Mouse (Mus musculus): ENCODE results near the gene Ncoa7.
"Not testable (repeated sequence)": the region's sequence is repeated elsewhere in the genome, so short reads cannot be mapped to it uniquely, and the experiment has no call there.

Gene Ncoa7

DNA sequence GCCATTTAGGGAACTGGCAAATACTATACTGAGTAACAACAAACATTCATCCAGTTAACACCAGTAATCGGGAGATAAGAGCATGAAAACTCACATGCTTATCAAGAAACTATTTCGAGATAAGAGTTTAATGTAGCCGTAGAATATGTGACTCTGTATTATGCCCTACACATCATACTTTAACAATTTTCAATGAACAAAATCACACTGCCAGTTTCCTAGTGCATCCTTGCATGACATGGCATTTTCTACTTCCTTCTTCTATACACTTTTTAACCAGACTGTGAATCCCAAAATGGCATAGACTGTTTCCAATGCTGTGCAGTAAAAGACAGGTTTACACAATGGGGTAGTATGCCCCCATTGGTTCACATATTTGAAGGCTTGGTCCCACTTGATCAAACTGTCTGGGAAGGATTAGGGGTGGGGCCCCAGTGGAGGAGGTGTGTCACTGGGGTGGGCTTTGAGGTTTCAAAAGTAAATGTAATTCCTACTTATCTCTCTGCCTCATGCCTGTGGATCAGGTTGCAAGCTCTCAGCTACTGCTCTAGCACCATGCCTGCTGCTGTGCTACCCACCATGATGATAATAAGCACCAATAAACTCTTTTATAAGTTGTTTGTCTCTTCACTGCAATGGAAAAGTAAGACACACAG lies 15.3 kb downstream of the Ncoa7 start:
- no peak for DNase-seq (ENCODE audit: low spot score in 2 of 2)

DNA sequence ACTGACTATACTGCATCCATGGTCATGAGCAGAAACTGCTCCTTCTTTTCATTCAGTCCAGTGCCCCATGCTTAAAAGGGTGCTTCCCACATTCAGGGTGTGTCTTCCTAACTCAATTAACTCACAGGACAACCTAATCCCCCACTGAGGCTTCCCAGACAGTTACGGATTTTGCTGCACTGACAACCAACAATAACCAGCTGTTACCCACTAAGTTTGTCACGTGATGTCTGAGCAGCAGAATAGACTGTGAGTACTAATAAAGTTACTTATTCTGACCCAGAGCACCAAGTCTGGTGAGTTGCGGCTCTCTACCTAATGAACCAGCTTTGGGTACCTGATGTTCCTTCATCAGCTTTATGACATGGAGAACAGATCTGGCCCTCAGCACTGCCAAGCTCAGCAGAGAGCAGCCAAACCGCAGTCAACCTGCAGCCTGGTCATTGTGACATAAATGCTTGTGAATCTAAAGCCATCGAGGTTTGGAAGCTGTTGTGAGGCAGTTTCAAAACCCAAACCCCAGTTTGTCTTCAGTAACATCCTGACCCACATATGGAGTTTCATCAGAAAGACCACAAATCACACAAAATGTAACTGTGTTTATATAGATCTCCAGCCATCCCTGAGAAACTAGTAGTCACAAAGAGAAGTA lies 16.9 kb downstream of the Ncoa7 start:
- no peak for DNase-seq (ENCODE audit: low spot score in 2 of 2)

DNA sequence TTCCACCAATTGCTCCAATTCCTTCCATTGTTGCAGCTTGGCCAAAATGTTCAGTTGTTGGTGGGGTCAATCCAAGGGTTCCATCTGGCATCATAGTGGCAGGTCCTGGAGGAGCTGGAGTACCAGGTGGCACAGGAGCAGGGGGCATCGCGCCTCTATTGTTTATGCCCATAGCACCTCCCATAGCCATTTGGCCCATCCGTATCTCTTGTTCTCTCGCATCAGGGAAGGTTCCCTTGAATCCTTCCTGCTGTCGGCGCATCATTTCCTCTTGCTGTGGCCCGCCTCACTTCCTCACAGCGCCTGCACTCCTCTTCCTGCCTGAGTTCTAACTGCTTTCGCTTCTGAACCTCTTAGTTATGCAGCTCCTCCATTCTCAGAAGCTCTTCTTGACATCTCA lies 22.2 kb downstream of the Ncoa7 start:
- DNase-seq (ENCODE audit: low spot score in 2 of 2): not testable (repeated sequence)

DNA sequence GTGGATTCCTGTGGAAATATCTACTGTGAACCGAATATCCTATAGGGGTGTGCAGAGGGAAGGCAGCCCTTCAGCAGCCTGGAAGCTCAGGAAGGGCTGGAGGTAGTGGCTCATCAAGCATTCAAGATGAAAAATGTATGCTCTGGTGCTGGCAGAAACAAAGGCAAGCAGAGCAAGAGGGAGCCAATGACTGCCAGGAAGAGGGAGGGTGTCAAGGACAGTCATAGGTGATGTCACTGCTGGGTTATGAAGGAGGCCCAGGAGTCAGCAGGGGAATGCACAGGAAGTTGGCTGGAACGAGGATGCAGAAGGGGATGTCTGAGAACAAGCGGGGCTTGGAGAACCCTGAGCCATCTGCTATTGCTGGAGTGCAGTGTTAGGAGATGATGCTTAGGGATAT lies 24.9 kb downstream of the Ncoa7 start:
- DNase-seq (ENCODE audit: low spot score in 2 of 2): peak in 1 of 2 experiments; percentile 4

DNA sequence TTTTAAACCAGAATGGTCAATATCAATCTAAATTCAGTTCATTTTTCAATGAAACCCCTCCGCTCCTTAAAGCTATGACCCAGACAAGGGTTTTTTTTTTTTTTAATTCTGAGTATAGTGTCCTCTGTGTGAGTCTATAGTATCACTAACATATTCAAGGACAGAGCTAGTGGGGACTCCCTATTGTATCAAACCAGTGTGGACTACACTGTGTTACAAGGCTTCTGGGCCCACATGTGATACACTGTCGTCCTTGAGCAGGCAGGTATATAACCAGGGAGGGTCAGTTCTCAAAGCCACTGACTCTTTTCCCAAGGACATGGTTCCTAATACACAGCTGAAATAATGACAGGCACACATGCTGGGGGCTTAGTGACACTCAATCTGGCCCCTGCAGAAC lies 27.1 kb downstream of the Ncoa7 start:
- no peak for DNase-seq (ENCODE audit: low spot score in 2 of 2)

DNA sequence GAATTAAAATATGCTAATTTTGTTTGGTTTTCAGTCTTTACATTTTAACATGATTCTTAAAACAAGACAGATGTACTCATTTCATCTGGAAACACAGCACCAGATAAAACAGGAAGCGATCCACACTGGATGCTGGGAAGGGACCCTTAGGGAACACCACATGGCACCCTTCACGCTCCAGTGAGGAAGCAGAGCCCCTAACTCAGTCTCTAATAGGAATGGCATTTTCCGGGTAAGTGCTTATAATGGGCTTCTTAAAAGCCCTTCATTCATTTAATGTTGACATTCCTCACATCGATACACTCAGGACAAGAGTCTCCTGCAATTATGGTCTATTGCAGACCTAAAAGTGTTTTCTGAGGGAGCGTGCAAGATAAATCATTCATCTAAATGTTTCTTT lies 27.6 kb downstream of the Ncoa7 start:
- no peak for DNase-seq (ENCODE audit: low spot score in 2 of 2)

DNA sequence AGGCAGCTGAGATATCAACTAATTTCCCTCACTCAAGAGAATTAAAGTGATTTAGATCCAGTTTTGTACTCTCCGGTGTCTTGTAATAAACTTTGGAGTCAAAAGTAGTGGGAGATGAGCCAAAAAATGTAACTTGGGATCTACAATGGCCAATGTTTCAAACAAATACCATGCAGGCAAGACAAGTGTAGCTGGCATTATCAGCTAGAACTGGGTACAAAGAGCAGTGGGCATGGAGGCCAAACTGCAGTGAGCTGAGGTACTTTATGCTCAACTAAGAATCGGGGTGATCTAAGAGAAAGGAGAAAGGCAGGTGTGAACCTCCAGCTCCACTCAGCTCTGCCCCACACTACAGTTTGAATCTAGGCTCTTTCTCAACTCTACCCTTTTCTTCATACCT lies 28.7 kb downstream of the Ncoa7 start:
- no peak for DNase-seq (ENCODE audit: low spot score in 2 of 2)

DNA sequence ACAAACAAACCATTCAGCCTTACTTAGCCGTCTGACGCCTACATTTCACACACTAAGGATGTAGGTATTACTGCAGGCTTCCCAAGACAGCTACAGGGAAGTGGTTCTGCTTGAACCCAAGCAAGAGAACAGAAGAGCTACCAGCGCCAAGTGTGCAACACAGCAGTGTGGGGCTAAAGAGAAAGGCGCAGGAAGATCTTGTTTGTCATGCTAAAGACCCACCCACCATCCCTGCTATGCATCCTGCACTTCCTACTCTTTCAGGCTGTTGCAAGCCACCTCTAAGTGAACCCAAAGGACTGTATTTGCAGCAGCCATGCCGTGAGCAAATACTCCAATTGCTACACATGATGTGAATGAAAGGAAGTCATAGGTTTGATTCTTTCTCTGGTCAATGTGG lies 29.9 kb downstream of the Ncoa7 start:
- DNase-seq (ENCODE audit: low spot score in 2 of 2): no peak

DNA sequence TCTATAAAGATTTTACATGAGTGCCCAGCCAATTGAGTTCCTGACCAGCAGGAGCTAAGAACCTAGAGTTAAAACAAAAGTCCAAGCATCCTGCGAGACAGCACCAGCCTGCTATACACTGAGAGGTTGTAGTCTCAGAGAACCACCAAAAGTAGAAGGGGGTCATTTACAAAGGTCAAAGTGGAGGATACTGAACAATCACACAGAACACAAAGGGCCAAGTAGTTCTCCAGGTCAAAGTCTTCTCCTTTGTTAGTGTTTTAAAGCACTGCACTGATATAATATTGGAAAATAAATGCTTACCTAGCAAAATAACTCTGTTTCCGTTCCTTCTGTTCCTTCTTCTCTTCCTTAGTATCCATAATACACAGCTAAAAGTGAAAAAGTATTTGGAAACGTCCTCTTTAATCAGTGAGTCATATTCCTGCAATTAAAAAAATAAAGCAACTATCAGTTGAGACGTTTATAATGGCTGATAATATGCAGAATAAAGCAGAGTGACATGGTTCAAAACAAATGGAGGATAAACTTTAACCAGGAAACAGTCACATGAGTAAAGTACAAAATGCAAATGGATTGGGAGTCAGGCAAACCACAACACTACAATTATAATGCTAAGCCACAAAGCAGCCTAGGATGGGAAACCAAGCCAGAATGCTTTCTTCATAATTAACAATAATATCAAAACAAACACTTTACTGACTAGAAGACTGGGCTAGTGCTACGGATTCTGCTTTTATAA lies 31.5 kb downstream of the Ncoa7 start:
- DNase-seq (ENCODE audit: low spot score in 2 of 2): no peak

DNA sequence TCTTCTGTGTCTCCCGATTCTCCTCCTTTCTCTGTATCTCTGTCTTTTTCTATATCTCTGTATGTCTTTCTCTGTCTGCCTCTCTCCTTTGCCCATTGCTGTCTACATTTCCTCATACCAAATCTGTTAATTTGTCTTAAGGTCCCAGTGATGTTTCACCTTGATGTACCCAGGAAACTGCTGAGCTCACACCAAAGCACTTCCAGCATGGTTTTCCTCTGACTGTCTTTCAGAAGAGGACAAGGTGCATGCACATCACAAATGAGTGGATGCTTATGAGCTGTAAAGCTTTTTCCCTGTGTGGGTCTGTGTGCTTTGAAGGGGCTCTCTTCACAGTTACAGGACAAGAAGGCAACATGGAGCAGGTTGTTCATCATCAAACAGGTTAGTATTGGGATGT lies 34.3 kb downstream of the Ncoa7 start:
- DNase-seq (ENCODE audit: low spot score in 2 of 2): no peak

DNA sequence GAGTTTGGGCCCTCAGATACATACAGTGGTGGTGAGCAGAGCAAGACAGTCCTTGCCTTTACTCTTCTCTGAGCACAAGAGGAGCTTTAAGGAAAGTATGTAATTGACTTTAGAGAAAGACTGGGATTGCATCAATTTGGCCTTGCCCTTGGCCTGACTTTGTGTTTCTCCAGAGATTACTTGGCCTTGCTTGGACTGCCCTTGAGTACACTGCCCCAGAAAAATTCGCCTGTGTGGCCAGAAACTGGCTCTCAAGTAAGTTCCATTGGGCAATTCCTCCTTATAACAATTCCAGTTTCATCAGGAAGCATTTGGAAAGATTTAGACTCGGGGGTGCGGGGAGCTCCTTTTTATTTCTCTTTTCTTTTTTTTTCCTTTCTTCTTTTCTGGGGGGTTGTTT lies 34.9 kb downstream of the Ncoa7 start:
- no peak for DNase-seq (ENCODE audit: low spot score in 2 of 2)

DNA sequence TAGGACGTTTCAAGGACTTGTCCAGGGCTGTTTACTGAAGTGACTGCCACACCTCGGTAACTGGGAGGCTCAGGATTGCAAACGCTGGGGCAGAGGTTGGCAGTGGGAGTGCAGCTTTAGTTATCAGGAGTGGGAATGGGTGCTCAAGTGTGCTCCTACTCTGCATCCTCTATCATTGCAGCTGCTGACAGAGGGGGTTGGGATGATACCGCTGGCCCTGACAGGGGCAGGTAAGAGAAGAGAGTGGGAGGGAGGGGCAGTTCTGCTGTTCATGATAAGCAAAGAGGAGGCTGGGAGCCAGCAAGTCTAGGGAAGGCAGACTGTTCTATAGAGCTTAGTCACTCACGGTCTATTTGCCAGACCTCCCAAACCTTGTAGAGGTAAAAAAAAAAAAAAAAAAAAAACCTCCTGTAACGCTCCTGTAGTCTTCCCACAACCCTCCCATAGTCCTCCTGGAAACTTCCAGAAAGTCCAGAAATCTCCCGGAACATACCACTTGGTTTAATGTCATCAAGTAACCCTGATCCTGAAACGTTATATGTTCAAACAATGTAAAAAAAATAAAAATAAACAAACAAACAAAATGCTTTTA lies 39.9 kb downstream of the Ncoa7 start:
- no peak for DNase-seq (ENCODE audit: low spot score in 2 of 2)

DNA sequence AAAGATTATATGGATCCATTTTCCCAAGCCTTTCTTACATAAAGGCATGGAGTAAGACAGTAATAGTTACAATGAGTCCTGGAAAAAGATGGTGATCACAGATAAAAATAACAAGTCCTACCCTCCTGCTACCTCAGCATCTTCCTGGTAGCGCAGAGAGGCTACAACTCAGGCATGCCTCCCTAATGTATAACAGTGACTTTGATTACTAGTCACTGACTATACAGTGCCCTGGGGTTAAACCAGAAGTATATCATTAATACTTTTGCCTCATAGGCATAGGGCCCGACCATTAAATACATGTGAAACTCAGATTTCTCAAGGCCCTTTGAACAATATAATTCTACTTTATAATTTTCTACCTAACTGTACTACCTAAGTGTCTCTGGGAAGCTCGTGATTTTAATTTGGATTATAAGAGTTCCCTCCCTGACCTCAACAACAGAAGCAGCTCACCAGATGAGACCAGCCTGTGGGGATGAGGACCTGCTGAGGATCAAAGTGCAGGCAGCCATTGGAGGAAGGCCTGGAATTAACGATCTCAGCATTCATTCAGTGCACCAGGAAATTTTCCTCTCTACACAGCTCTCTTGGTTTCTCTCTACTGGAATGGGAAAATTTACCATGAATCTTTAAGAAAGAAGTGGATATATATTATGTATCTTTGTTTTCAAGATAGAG lies 40.7 kb downstream of the Ncoa7 start:
- DNase-seq (ENCODE audit: low spot score in 2 of 2): no peak

DNA sequence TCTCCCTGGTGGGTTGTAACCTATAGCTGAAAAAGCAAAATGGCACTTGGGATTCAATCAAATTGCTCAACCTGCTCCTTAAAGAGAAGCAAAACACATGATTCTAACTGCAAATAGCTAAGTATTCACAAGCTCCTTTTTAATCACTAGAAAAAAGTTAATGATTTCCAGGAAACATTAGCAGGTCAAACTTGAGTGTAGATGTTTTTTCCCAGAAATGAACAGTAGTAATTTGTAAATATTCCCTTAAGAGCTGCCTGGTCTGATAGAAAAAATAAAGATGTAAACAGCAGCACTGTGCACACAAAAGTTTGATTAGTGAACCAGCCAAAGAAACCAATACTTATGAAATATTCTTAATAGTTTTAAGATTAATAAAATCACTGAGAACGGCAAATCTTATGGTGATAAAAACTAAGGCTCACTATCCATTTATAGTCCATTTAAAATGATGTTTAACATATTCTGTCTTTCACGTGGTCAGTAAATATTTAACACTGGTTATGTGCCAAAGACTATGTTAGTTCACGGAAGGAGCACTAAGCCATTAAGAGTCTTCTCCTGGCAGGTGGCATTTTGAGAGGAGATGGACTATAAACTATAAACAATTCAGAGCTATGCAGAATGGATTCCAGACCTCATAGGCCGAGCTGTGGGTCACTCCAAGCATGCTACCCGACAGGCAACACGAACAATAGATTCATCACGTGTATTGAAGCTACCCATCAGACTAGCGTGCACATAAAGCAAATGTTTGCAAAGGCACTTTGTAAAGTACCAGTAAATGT lies 43.6 kb downstream of the Ncoa7 start:
- DNase-seq (ENCODE audit: low spot score in 2 of 2): no peak

DNA sequence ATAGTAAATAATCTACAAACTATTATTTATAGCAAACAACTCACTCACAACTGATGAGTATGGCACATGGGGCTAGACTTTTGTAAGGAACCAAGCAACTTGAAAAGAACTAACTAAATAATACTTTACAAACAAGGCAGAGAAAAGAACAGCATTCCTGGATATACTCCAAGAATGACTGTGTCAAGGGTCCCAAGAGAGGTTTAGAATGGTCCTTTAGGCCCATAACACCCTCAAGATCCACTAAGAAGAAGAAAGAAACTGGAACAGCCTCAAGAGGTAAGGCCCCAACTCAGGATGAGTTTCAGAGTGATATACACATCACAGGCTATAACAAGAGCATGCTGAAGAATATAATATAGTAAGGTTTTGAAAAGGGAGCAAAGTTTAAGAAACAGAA lies 47.1 kb downstream of the Ncoa7 start:
- no peak for DNase-seq (ENCODE audit: low spot score in 2 of 2)

DNA sequence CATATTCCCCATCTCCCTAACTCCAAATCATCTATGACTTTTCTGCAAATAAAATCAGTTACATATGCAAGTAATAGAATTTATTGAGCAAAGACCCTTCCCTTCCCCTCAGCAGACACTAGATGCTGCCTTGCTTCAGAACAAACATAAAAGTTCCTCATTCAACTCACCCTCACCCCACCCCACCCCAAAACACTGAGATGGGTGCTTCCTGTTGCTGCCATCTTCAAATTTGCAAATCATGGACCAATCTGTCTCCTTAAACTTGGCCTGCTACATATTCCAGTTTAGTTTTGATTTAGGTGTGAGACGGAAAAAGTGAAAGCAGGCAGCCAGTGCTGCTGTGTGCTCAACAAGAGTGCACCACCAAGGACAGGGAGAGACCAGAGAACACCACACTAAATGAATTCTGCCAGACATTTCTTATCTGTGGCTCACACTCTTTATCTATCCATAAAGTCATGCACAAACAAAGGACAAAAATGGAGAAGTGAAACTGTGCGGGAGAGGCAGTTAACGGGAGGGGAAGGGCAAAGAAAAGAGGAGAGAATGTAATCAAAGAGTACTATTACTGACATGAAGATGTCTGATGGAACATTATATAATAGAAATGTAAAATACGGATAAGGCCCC lies 48.2 kb downstream of the Ncoa7 start:
- DNase-seq (ENCODE audit: low spot score in 2 of 2): no peak

DNA sequence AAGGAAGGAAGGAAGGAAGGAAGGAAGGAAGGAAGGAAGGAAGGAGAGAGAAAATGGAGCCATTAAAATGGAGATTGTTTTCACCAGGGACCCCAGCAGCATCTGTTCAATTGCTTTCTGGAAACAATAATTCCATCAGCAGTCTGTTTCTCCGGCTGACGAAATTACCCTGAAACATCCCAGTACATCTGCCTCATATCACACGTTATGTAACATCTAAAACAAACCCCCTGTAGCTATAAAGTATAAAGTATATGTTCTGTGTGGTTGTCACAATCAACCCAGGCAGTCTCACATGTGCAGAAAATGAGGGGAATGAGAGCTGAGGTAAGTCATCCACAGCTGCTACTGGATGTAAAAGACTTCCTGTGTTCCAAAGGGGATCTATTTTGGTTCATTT lies 49.0 kb downstream of the Ncoa7 start:
- no peak for DNase-seq (ENCODE audit: low spot score in 2 of 2)

DNA sequence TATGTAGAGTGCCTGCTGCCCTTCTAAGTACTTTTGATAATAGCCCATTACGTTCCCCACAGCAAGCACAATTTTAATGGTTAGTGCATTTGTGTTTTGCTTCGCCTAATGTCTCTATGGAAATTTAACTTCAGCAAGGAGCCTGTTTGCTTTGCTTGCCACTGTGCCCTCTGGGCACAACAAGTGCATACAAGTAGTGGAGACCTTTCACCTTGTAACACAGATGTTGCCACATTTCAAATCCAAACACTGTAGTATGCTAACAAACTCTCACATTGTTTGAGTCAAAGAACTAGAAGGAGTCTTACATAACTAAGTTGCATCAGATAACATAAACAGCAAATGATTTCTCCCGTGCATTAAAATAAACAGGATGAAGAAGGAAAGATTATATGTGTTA lies 50.6 kb downstream of the Ncoa7 start:
- no peak for DNase-seq (ENCODE audit: low spot score in 2 of 2)

DNA sequence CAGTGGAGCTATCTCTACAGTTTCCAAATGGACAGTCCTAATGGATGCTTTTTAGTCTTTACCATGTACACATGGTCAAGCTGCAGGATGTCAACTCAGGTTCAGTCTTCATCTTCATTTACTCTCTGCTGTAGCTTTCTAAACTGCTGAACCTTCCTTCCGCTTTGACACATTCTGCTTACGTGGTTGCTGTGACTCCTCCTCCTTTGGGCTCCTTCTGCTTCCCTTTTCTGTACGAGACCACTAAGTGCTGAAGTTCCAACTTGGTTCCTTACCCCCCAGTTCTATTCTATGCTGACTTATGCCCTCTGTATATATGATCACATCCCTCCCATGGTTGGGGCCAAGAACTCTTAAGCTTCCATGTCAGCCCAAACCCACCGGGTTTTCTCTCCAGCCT lies 51.5 kb downstream of the Ncoa7 start:
- DNase-seq (ENCODE audit: low spot score in 2 of 2): no peak

DNA sequence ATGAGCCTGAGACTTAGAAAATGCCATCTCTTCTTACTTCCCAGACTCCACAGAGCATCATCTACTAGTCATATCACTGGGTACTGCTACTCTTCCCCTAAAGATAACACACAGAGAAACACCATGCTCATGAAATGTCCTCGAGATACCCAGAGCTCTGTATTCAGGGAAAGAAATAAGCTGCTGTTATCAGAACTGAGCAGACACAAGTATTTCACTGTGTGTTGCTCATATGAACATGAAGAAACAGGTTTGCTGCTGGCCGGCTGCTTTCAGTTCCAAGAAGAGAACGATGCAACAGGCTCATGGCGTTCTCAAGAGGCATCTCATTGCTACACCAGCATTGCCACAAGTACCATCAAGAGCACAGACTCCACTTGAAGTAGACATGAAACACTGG lies 53.3 kb downstream of the Ncoa7 start:
- no peak for DNase-seq (ENCODE audit: low spot score in 2 of 2)

Measured in cerebellum, postnatal 4 days (tissue).